Mouse (Mus musculus): ENCODE data around the gene Cenpc1.

The Cenpc1 gene

GRCm38 (mm10) chr5:85992805-85993721 lies 72.3 kb downstream of the Cenpc1 start:
- DNase-seq, result no peak

DNA sequence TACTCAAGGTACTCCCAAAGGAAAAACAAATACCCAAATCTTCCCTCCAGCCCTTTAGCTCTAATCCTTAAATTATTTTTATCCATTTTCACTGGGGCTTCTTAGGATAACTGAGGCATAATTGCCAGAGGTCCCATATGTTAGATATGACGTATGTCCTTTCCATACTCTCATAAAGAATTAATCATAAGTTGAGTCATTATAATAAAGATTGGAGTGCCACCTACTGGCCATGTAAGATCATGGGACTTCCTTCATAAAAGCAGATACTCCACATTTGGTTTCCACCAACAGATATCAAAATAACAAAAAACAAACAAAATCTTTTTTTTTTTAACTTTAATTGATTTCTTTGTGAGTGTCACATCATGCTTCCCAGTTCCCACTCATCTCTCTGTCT lies 73.3 kb downstream of the Cenpc1 start:
- DNase-seq, result peak; percentile 12

DNA sequence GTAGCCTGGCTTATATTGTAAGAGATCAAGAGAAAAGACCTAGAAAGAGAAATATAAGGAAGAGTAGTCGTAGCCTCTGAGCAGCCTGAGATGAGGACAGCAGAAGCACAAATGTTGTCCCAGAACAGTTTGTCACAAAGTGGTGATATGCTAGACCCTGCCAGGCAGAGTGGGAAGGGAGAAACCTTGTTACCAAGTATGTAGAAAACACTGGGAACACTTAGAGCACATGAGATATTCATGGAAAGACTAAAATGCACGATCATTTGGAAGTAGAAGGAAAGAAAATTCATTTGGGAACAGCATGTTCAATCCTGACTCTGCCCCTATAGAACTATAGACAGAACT lies 77.9 kb downstream of the Cenpc1 start:
- DNase-seq, result no peak

GRCm38 (mm10) chr5:85986734-85987515 lies 78.5 kb downstream of the Cenpc1 start:
- no peak for DNase-seq

DNA sequence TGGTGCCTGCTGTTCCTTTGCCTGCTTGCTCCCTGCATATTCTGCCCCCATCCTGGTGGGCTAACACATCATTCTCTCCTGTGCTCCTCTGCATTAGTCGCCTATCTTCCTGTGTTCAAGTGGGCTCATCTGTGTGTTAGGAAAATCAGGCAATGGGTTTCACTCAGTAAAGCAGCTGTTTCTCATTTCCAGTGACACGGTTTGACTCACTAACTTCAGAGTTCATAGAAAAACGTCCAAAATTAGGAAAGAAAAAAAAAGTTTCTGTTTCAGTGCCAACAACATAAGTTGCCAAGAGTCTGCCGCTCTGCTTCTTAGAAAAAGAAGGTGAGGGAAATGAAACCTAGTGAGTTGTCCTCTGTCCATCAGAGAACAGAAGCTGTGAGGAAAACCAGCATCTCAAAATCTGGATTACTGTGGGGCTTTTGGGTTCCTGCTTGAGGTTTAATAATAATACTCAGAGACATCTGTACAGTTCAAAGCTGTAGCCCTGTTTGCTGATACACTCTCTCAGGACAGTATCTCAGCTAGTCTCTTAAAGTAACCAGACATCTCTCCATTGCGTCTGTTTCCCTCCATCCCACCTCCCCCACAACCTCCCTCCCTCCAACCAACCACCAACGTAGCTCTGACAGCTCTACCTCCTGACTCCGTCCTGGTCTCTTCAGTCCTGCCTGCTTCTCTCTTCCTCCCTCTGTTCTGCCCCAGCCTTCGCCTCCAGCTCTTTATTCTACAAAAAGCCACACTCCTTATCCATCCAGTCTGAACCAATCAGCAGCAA lies 87.5 kb downstream of the Cenpc1 start:
- no peak for DNase-seq

DNA sequence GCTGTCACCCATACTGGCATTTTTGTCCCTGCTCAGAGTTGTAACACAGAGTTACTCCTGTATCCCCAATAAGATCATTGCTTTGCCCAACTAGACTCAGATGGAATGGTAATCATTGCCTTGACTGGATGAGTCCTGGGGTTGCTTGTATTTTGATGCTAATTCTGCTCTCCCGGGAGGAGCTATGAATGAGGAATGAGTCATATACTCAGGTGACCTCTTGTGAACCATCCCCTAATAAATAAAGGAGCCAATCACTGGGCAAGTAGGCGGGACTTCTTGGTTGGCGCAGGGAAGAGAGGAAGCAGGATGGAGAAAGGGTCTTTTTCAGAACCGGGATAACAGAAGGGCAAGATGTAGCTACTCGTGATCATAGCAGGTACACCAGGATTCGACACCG lies 102.6 kb downstream of the Cenpc1 start:
- DNase-seq, result no peak
